Mouse (Mus musculus) myocyte (in vitro differentiated cells): Measurements from ENCODE around the gene Slc46a1. TPM values are rescaled to one million over a fixed set of nuclear protein-coding genes. Genes with fewer than 3 reads are reported as not detected.
A peak's percentile ranks its signal among the peaks of the same experiment; 100 is the strongest.

Source experiments
- H3K27me3 ChIP-seq: one replicate; pipeline ENCODE4 v1.6.1; 2011; ENCODE audit not compliant: control insufficient read depth, insufficient read depth, insufficient read length
- H3K36me3 ChIP-seq: one replicate; pipeline ENCODE4 v1.6.1; 2011; ENCODE audit not compliant: control insufficient read depth, insufficient read depth
- H3K4me2 ChIP-seq: one replicate; pipeline ENCODE4 v1.6.1; 2011; ENCODE audit warnings: low read depth, control low read depth
- H3K4me3 ChIP-seq: one replicate; pipeline ENCODE4 v1.5.1; 2011; ENCODE audit warnings: mild to moderate bottlenecking, control low read depth, moderate library complexity
- H3K79me2 ChIP-seq: one replicate; pipeline ENCODE4 v1.6.1; 2011; ENCODE audit not compliant: control insufficient read depth, insufficient read depth
- H3ac ChIP-seq: one replicate; pipeline ENCODE4 v1.6.1; 2011; ENCODE audit not compliant: control insufficient read depth, insufficient read length
- CEBPB ChIP-seq: IDR thresholded peaks from 2 replicates; pipeline ENCODE4 v1.6.1; 2011; ENCODE audit warnings: mild to moderate bottlenecking, moderate library complexity; ENCODE audit not compliant: poor library complexity, insufficient read depth, severe bottlenecking
- E2F4 ChIP-seq: IDR thresholded peaks from one replicate; pipeline ENCODE4 v1.6.1; 2011; ENCODE audit warnings: mild to moderate bottlenecking, control low read depth, moderate library complexity; ENCODE audit not compliant: insufficient read depth
- MAX ChIP-seq: IDR thresholded peaks from one replicate; pipeline ENCODE4 v1.6.1; 2011; ENCODE audit warnings: low read depth, mild to moderate bottlenecking, control low read depth
- MYOD1 ChIP-seq, 3 experiments: IDR thresholded peaks; one replicate each; pipeline ENCODE4 v1.6.1; 2011; ENCODE audit warnings: control low read depth in 2 of 3, low read depth in 2 of 3, mild to moderate bottlenecking in 2 of 3, moderate library complexity in 1 of 3; ENCODE audit not compliant: insufficient read length in 2 of 3, control insufficient read depth in 1 of 3
- MYOG ChIP-seq, 3 experiments: IDR thresholded peaks; one replicate each; pipeline ENCODE4 v1.6.1; 2011; ENCODE audit warnings: control low read depth in 2 of 3, low read depth in 2 of 3, mild to moderate bottlenecking in 2 of 3; ENCODE audit not compliant: insufficient read length in 2 of 3, control insufficient read depth in 1 of 3, insufficient read depth in 1 of 3
- POLR2A ChIP-seq: IDR thresholded peaks from one replicate; pipeline ENCODE4 v1.6.1; 2011; ENCODE audit warnings: low read depth, mild to moderate bottlenecking, control low read depth, moderate library complexity; ENCODE audit not compliant: insufficient read length
- POLR2AphosphoS2 ChIP-seq: IDR thresholded peaks from one replicate; pipeline ENCODE4 v1.6.1; 2011; ENCODE audit warnings: low read depth, control low read depth; ENCODE audit not compliant: insufficient read length
- REST ChIP-seq: IDR thresholded peaks from one replicate; pipeline ENCODE4 v1.6.1; 2011; ENCODE audit warnings: mild to moderate bottlenecking, control low read depth, moderate library complexity; ENCODE audit not compliant: insufficient read depth, insufficient read length
- SRF ChIP-seq: IDR thresholded peaks from one replicate; pipeline ENCODE4 v1.6.1; 2011; ENCODE audit warnings: low read depth; ENCODE audit not compliant: control insufficient read depth, insufficient read length
- TCF12 ChIP-seq: IDR thresholded peaks from one replicate; pipeline ENCODE4 v1.6.1; 2011; ENCODE audit warnings: mild to moderate bottlenecking, control low read depth; ENCODE audit not compliant: poor library complexity, insufficient read depth, severe bottlenecking
- TCF3 ChIP-seq: IDR thresholded peaks from one replicate; pipeline ENCODE4 v1.6.1; 2011; ENCODE audit warnings: low read depth, control low read depth; ENCODE audit not compliant: insufficient read length
- USF1 ChIP-seq: IDR thresholded peaks from one replicate; pipeline ENCODE4 v1.6.1; 2011; ENCODE audit warnings: low read depth, mild to moderate bottlenecking, control low read depth, moderate library complexity
- polyA plus RNA-seq: library from polyadenylated mRNA; unstranded; fragments of >200 nt; fragmentation: generic; extraction: Trizol; gene quantifications from one replicate; pipeline ENCODE4 v1.2.1, GENCODE M21; 2012; ENCODE audit warnings: missing spikeins

The Slc46a1 gene
- polyA plus RNA-seq, 1 experiment: 7.5 TPM

GRCm38 (mm10) chr11:78509148-78509547, 43.7 kb downstream of the Slc46a1 start:
- TF ChIP-seq REST (no peak), MYOD1 (IDR thresholded peaks at IDR 0.05; ENCODE audit: control insufficient read depth in 1 of 3, insufficient read length in 2 of 3, low read depth in 2 of 3) (no peak), TCF3 (no peak), TCF12 (no peak), USF1 (no peak), SRF (no peak), POLR2A (no peak), MAX (no peak), MYOG (IDR thresholded peaks at IDR 0.05; ENCODE audit: control insufficient read depth in 1 of 3, insufficient read depth in 1 of 3, insufficient read length in 2 of 3, low read depth in 2 of 3) (no peak), CEBPB (no peak), E2F4 (no peak), POLR2AphosphoS2 (no peak)
- no peak overlapping the region for H3ac ChIP-seq
- no peaks in the 10 kb centered on the region for H3K27me3 ChIP-seq
- H3K4me3 ChIP-seq: no peak overlapping the region
- H3K4me2 ChIP-seq: no peak overlapping the region
- peaks cover 29% of the 10 kb centered on the region for H3K79me2 ChIP-seq
- peaks cover 17% of the 10 kb centered on the region for H3K36me3 ChIP-seq

- Histone ChIP-seq H3K79me2 (peaks cover 29% of the 10 kb centered on the region), H3ac (peak within 1 kb of the TSS; percentile 93), H3K4me2 (peak within 1 kb of the TSS; percentile 85), H3K27me3 (no peaks in the 10 kb centered on the region), H3K36me3 (peaks cover 24% of the 10 kb centered on the region), H3K4me3 (peak within 1 kb of the TSS; percentile 92)
- TF ChIP-seq E2F4 (peak; percentile 17), TCF3 (no peak), MYOG (IDR thresholded peaks at IDR 0.05; ENCODE audit: control insufficient read depth in 1 of 3, insufficient read depth in 1 of 3, insufficient read length in 2 of 3, low read depth in 2 of 3) (no peak), POLR2AphosphoS2 (peak; percentile 88), REST (no peak), MYOD1 (IDR thresholded peaks at IDR 0.05; ENCODE audit: control insufficient read depth in 1 of 3, insufficient read length in 2 of 3, low read depth in 2 of 3) (peak in 1 of 3 experiments; percentile 6), CEBPB (no peak), POLR2A (peak; percentile 97), USF1 (peak; percentile 93), SRF (peak; percentile 29)
These were observed 46.8 kb downstream of the Slc46a1 start, which contains the start of the genes Tmem199 and Poldip2 for GRCm38 (mm10) chr11:78512025-78512957. Gene Tmem199 (minus strand): TSS chr11:78512172. Gene Poldip2 (plus strand): TSS chr11:78512193.

DNA sequence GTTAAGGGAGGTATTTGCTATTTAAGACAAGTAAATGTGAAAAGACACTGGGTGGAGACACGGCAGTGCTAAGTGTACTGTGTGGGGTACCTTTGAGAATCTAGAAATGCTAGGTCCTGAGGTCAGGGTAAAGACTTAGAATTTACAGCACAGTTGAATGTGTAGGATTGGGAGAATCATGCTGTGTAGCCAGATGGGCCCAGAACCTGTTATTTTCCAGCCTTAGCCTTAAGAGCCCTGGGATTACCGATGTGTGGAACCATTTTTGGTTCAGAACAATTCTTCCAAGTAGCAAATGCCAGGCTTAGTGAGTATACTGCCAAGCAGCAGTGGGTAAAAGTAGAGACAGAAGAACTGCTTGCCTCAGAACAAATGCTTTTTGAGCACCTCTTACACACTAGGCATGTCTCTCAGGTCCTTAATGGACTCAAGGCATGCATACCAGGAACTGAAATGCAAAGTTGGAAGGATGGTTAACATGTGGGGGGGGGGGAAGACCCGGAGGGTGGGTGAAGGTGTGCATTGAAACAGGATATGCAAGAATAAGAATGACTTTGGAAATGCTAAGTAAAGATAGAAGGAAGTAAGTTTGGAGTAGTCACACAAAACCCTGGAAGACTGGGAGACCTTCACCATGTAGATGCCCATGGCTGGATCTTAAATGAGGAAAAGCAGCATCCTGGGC, 47.8 kb downstream of the Slc46a1 start:
- Histone ChIP-seq H3K4me3 (peak overlapping the region; percentile 92), H3ac (peak overlapping the region; percentile 93), H3K36me3 (peaks cover 25% of the 10 kb centered on the region), H3K79me2 (peaks cover 29% of the 10 kb centered on the region), H3K27me3 (no peaks in the 10 kb centered on the region), H3K4me2 (peak overlapping the region; percentile 71)
- no peak for TF ChIP-seq CEBPB
- no peak for TF ChIP-seq MYOD1 (IDR thresholded peaks at IDR 0.05; ENCODE audit: control insufficient read depth in 1 of 3, insufficient read length in 2 of 3, low read depth in 2 of 3)

- H3K4me2 ChIP-seq: no peak overlapping the region
- TF ChIP-seq CEBPB (no peak), MAX (no peak), USF1 (no peak), SRF (no peak), POLR2A (no peak), TCF3 (no peak), POLR2AphosphoS2 (no peak), MYOG (IDR thresholded peaks at IDR 0.05; ENCODE audit: control insufficient read depth in 1 of 3, insufficient read depth in 1 of 3, insufficient read length in 2 of 3, low read depth in 2 of 3) (no peak), TCF12 (no peak), REST (no peak), E2F4 (no peak), MYOD1 (IDR thresholded peaks at IDR 0.05; ENCODE audit: control insufficient read depth in 1 of 3, insufficient read length in 2 of 3, low read depth in 2 of 3) (no peak)
- H3ac ChIP-seq: no peak overlapping the region
These were observed 50.2 kb downstream of the Slc46a1 start for GRCm38 (mm10) chr11:78515549-78516325.

More at GRCm38 (mm10) chr11:78515549-78516325, 50.2 kb downstream of the Slc46a1 start:
- Histone ChIP-seq H3K4me3 (no peak overlapping the region), H3K27me3 (no peaks in the 10 kb centered on the region), H3K36me3 (peaks cover 35% of the 10 kb centered on the region), H3K79me2 (peaks cover 29% of the 10 kb centered on the region)
